Mouse (Mus musculus): ENCODE measurements around the gene Sit1. TPM values are rescaled to one million over a fixed set of nuclear protein-coding genes. Genes with fewer than 3 reads are reported as not detected.

Gene Sit1
- polyA plus RNA-seq (2014; fragmentation: Nextera tagmentation; extraction: Ambion mirVana): not detected in 2 replicates

GRCm38 (mm10) chr4:43483535-43484091 is at the start of gene Sit1:
Gene Sit1 (minus strand): TSS chr4:43483734.
- Histone ChIP-seq H3K4me1 (ENCODE audit: control insufficient read depth, insufficient read depth, low read length) (no peaks in the 10 kb centered on the region), H3K36me3 (ENCODE audit: control insufficient read depth, insufficient read depth, low read length) (no peaks in the 10 kb centered on the region), H3K27ac (ENCODE audit: low read depth, low read length) (no peak within 1 kb of the TSS), H3K4me3 (ENCODE audit: low read depth, low read length) (no peak within 1 kb of the TSS), H3K9me3 (ENCODE audit: control insufficient read depth, low read length) (no peaks in the 10 kb centered on the region), H3K4me2 (no peak within 1 kb of the TSS), H3K9ac (ENCODE audit: low read length) (no peak within 1 kb of the TSS), H3K27me3 (ENCODE audit: control insufficient read depth, insufficient read depth, low read length) (no peaks in the 10 kb centered on the region)
- WGBS: 59% methylated on average over 12 of the region's 12 CpGs
- ATAC-seq (ENCODE audit: low FRiP score) (no peak), DNase-seq (ENCODE audit: low spot score, missing footprints) (no peak)

DNA sequence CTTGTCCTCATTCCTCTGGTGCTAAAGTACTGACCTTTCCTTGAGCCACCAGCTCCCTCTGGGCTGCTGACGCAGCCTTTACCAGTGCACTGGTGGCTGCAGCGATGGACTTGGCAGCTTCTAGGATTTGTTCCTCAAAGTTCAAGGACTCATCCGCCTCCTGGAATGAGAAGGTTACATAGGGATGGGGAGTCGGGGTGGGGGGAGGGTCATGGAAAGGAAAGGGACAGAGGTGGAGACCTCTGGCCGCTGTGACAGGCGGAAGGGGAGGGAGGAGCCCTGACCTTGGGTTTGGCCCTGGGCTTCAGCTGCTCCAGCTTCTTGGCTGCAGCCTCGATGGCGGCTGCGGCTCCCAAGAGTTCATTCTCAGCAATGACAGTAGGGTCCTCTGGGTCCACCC is 49.7 kb upstream of the Sit1 start:
- H3K36me3 ChIP-seq (ENCODE audit: control insufficient read depth, insufficient read depth, low read length): peaks cover 30% of the 10 kb centered on the region
- H3K9ac ChIP-seq (ENCODE audit: low read length): no peak overlapping the region
- no peaks in the 10 kb centered on the region for H3K4me1 ChIP-seq (ENCODE audit: control insufficient read depth, insufficient read depth, low read length)
- no peak overlapping the region for H3K4me3 ChIP-seq (ENCODE audit: low read depth, low read length)
- H3K27ac ChIP-seq (ENCODE audit: low read depth, low read length): no peak overlapping the region
- H3K27me3 ChIP-seq (ENCODE audit: control insufficient read depth, insufficient read depth, low read length): no peaks in the 10 kb centered on the region
- no peak for ATAC-seq (ENCODE audit: low FRiP score)
- no peak for DNase-seq (ENCODE audit: low spot score, missing footprints)
- no peak overlapping the region for H3K4me2 ChIP-seq
- WGBS: 95% methylated on average over 9 of the region's 9 CpGs
- no peaks in the 10 kb centered on the region for H3K9me3 ChIP-seq (ENCODE audit: control insufficient read depth, low read length)

DNA sequence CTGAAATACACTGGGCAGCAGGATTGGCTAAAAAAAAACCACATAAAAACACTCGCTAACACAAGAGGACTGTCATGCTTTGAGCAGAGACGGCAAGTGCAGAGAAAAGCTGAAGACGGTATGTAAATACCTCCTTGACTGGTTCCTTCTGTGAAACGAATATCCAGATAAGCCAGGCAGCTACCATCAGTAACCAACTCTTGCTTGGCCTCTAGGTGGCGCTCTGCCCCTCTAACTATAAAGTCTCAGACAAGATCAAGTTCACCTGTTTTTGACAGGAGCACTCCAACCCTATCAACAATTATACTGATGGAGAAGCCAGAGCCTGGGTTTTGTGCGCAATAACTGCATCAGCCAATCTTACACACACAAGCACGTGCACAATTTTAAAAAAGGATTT is 47.0 kb upstream of the Sit1 start:
- ATAC-seq (ENCODE audit: low FRiP score) (no peak), DNase-seq (ENCODE audit: low spot score, missing footprints) (peak; percentile 93)
- Histone ChIP-seq H3K9me3 (ENCODE audit: control insufficient read depth, low read length) (no peaks in the 10 kb centered on the region), H3K4me1 (ENCODE audit: control insufficient read depth, insufficient read depth, low read length) (no peaks in the 10 kb centered on the region), H3K9ac (ENCODE audit: low read length) (no peak overlapping the region), H3K27me3 (ENCODE audit: control insufficient read depth, insufficient read depth, low read length) (peaks cover 2% of the 10 kb centered on the region; the same call in 1 of the 2 replicates), H3K27ac (ENCODE audit: low read depth, low read length) (no peak overlapping the region), H3K4me3 (ENCODE audit: low read depth, low read length) (no peak overlapping the region), H3K4me2 (no peak overlapping the region), H3K36me3 (ENCODE audit: control insufficient read depth, insufficient read depth, low read length) (peaks cover 15% of the 10 kb centered on the region)
- 27% methylated on average over 7 of the region's 7 CpGs for WGBS

DNA sequence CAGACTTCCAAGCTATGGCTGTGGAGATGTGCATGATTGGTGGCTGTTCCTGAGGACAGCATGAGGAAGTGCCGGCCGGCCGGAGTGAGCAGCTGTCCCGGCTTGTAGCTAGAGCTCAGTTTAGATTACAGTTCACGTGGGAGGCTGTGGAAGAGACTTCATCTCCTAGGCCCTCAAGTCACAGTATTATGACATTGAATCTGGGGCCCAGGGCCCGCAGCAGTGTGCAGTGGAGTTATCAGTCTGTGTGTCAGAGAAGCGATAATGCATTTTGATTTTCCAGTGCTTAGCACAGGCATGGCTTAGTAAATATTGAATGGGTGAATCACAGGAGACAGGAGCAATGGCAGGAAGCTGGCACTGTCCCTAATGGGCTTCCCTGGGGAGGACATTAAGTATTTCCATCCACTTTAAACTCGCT is 46.6 kb upstream of the Sit1 start:
- H3K9ac ChIP-seq (ENCODE audit: low read length): no peak overlapping the region
- H3K27me3 ChIP-seq (ENCODE audit: control insufficient read depth, insufficient read depth, low read length): peaks cover 6% of the 10 kb centered on the region; the same call in 1 of the 2 replicates
- no peak for DNase-seq (ENCODE audit: low spot score, missing footprints)
- H3K4me3 ChIP-seq (ENCODE audit: low read depth, low read length): no peak overlapping the region
- H3K4me2 ChIP-seq: no peak overlapping the region
- no peak overlapping the region for H3K27ac ChIP-seq (ENCODE audit: low read depth, low read length)
- no peaks in the 10 kb centered on the region for H3K4me1 ChIP-seq (ENCODE audit: control insufficient read depth, insufficient read depth, low read length)
- H3K9me3 ChIP-seq (ENCODE audit: control insufficient read depth, low read length): no peaks in the 10 kb centered on the region
- 77% methylated on average over 8 of the region's 8 CpGs for WGBS
- peaks cover 13% of the 10 kb centered on the region for H3K36me3 ChIP-seq (ENCODE audit: control insufficient read depth, insufficient read depth, low read length)
- no peak for ATAC-seq (ENCODE audit: low FRiP score)

DNA sequence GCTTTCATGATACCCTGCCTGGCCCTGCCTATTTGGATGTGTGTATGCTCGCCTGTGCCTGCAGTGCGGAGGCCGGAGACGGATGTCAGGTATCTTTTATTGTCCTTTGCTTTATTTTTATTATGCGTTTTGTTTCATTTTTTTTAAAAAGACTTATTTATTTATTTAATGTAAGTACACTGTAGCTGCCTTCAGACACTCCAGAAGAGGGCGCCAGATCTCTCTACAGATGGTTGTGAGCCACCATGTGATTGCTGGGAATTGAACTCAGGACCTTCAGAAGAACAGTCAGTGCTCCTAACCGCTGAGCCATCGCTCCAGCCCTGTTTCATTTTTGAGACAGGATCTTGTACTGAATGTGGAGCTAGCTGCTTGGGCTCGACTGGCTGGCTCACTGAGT is 45.0 kb upstream of the Sit1 start:
- Histone ChIP-seq H3K4me3 (ENCODE audit: low read depth, low read length) (no peak overlapping the region), H3K9me3 (ENCODE audit: control insufficient read depth, low read length) (no peaks in the 10 kb centered on the region), H3K4me2 (no peak overlapping the region), H3K27me3 (ENCODE audit: control insufficient read depth, insufficient read depth, low read length) (peaks cover 22% of the 10 kb centered on the region), H3K36me3 (ENCODE audit: control insufficient read depth, insufficient read depth, low read length) (peaks cover 10% of the 10 kb centered on the region), H3K4me1 (ENCODE audit: control insufficient read depth, insufficient read depth, low read length) (peaks cover 12% of the 10 kb centered on the region; the same call in 1 of the 2 replicates), H3K27ac (ENCODE audit: low read depth, low read length) (no peak overlapping the region), H3K9ac (ENCODE audit: low read length) (no peak overlapping the region)
- 77% methylated on average over 9 of the region's 9 CpGs for WGBS
- ATAC-seq (ENCODE audit: low FRiP score) (no peak), DNase-seq (ENCODE audit: low spot score, missing footprints) (no peak)

DNA sequence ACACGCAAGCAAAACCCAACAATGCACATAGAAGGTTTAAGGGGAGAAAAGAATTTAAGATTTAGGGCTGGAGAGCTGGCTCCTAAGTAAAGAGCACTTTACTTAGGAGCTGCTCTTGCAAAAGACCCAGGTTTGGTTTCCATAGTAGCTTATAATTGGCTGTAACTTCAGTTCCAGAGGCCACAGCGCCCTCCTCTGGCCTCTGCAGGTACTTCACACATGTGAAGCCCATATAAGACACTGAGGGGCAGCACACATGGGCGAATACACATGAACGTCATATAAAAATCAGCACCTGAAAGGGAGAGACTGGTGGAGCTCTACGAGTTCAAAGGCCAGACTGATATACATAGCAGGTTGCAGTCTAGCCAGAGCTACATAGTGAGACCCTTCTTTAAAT is 44.3 kb upstream of the Sit1 start:
- H3K9me3 ChIP-seq (ENCODE audit: control insufficient read depth, low read length): no peaks in the 10 kb centered on the region
- 63% methylated on average over 5 of the region's 5 CpGs for WGBS
- H3K27me3 ChIP-seq (ENCODE audit: control insufficient read depth, insufficient read depth, low read length): peaks cover 28% of the 10 kb centered on the region
- H3K27ac ChIP-seq (ENCODE audit: low read depth, low read length): no peak overlapping the region
- H3K36me3 ChIP-seq (ENCODE audit: control insufficient read depth, insufficient read depth, low read length): peaks cover 7% of the 10 kb centered on the region
- H3K4me3 ChIP-seq (ENCODE audit: low read depth, low read length): no peak overlapping the region
- peaks cover 16% of the 10 kb centered on the region; the same call in 1 of the 2 replicates for H3K4me1 ChIP-seq (ENCODE audit: control insufficient read depth, insufficient read depth, low read length)
- no peak overlapping the region for H3K4me2 ChIP-seq
- ATAC-seq (ENCODE audit: low FRiP score) (no peak), DNase-seq (ENCODE audit: low spot score, missing footprints) (no peak)
- H3K9ac ChIP-seq (ENCODE audit: low read length): no peak overlapping the region

GRCm38 (mm10) chr4:43519956-43520355 is 36.4 kb upstream of the Sit1 start:
- DNase-seq (ENCODE audit: low spot score, missing footprints) (peak; percentile 99), ATAC-seq (ENCODE audit: low FRiP score) (peak; percentile 68)
- Histone ChIP-seq H3K4me1 (ENCODE audit: control insufficient read depth, insufficient read depth, low read length) (peaks cover 26% of the 10 kb centered on the region), H3K4me2 (0 out of 2 replicates have a peak overlapping the region, but pooled peaks have one; percentile 27), H3K27ac (ENCODE audit: low read depth, low read length) (no peak overlapping the region), H3K9ac (ENCODE audit: low read length) (no peak overlapping the region), H3K4me3 (ENCODE audit: low read depth, low read length) (no peak overlapping the region), H3K36me3 (ENCODE audit: control insufficient read depth, insufficient read depth, low read length) (no peaks in the 10 kb centered on the region), H3K9me3 (ENCODE audit: control insufficient read depth, low read length) (no peaks in the 10 kb centered on the region), H3K27me3 (ENCODE audit: control insufficient read depth, insufficient read depth, low read length) (peaks cover 39% of the 10 kb centered on the region)
- WGBS: 10% methylated on average over 6 of the region's 6 CpGs

DNA sequence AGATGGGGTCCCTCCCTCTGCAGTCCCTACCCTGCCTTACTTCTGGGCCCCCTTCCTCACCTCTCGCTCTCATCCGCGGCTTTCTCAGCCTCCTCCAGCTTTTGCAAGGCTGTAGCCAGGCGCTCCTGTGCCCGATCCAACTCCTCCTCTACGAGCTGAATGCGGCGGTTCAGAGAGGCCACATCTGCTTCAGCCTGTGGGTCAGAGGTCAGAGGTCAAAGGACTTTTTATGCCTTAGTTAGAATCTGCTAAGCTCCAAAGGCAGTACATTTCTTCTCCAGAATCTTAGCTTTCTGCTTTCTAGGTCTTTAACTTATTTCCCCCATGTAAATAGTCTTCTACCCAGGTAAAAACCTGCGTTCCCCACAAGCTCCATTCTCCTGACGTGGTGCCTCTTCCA is 36.0 kb upstream of the Sit1 start:
- Histone ChIP-seq H3K27me3 (ENCODE audit: control insufficient read depth, insufficient read depth, low read length) (peaks cover 35% of the 10 kb centered on the region), H3K36me3 (ENCODE audit: control insufficient read depth, insufficient read depth, low read length) (no peaks in the 10 kb centered on the region), H3K4me1 (ENCODE audit: control insufficient read depth, insufficient read depth, low read length) (peaks cover 23% of the 10 kb centered on the region), H3K9ac (ENCODE audit: low read length) (no peak overlapping the region), H3K4me3 (ENCODE audit: low read depth, low read length) (no peak overlapping the region), H3K9me3 (ENCODE audit: control insufficient read depth, low read length) (no peaks in the 10 kb centered on the region), H3K4me2 (0 out of 2 replicates have a peak overlapping the region, but pooled peaks have one; percentile 27), H3K27ac (ENCODE audit: low read depth, low read length) (no peak overlapping the region)
- WGBS: 10% methylated on average over 10 of the region's 10 CpGs
- no peak for ATAC-seq (ENCODE audit: low FRiP score)
- no peak for DNase-seq (ENCODE audit: low spot score, missing footprints)

- Histone ChIP-seq H3K9ac (ENCODE audit: low read length) (no peak overlapping the region), H3K27me3 (ENCODE audit: control insufficient read depth, insufficient read depth, low read length) (peaks cover 8% of the 10 kb centered on the region; the same call in 1 of the 2 replicates), H3K4me3 (ENCODE audit: low read depth, low read length) (no peak overlapping the region), H3K27ac (ENCODE audit: low read depth, low read length) (no peak overlapping the region), H3K9me3 (ENCODE audit: control insufficient read depth, low read length) (no peaks in the 10 kb centered on the region), H3K4me2 (no peak overlapping the region), H3K36me3 (ENCODE audit: control insufficient read depth, insufficient read depth, low read length) (no peaks in the 10 kb centered on the region), H3K4me1 (ENCODE audit: control insufficient read depth, insufficient read depth, low read length) (peaks cover 10% of the 10 kb centered on the region)
- ATAC-seq (ENCODE audit: low FRiP score) (no peak), DNase-seq (ENCODE audit: low spot score, missing footprints) (no peak)
- 75% methylated on average over 11 of the region's 11 CpGs for WGBS
Measured at GRCm38 (mm10) chr4:43515764-43516708, 32.5 kb upstream of the Sit1 start.
